Mouse (Mus musculus) large intestine, adult 2 months (tissue): ENCODE data around the gene Mapkapk2. TPM values are rescaled to one million over a fixed set of nuclear protein-coding genes. Genes with fewer than 3 reads are reported as not detected.

Experiments
- DNase-seq: peaks from one replicate; pipeline ENCODE4 v3.0.0-alpha.2; 2012; ENCODE audit warnings: low read depth, low spot score
- WGBS: fragments of 180-500 bp; shearing (Covaris S2); methylation state at CpG from one replicate; pipeline ENCODE4 v1.1.7; 2018; 5-methylcytosine and 5-hydroxymethylcytosine counted together
- polyA plus RNA-seq: library from polyadenylated mRNA; depleted of rRNA; stranded (reverse); fragments of >200 nt; gene quantifications from 2 replicates; pipeline ENCODE4 v1.2.3, GENCODE M21; 2012

Mapkapk2 gene
- polyA plus RNA-seq, 1 experiment = 66.6 TPM

DNA sequence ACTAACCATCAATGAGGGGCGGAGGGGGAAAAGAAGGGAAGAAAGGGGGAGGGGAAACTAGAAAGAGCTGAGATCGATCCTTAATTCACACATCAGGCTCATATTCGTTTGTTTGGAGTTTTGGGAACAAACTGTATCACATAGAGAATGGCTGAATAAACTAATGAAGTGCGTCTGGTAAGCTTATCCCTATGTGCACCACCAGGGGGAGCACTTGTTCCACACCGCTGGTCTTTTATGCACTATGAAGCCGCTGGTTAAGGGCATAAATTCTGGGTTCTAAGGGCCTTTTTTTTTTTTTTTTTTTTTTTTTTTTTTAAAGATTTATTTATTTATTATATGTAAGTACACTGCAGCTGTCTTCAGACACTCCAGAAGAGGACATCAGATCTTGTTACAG lies 18.3 kb upstream of the Mapkapk2 start:
- WGBS = 11% methylated on average over 6 of the region's 6 CpGs
- no peak for DNase-seq

- WGBS = 19% methylated on average over 6 of the region's 6 CpGs
- DNase-seq = no peak
These were observed 14.9 kb upstream of the Mapkapk2 start for GRCm38 (mm10) chr1:131112576-131112975.

DNA sequence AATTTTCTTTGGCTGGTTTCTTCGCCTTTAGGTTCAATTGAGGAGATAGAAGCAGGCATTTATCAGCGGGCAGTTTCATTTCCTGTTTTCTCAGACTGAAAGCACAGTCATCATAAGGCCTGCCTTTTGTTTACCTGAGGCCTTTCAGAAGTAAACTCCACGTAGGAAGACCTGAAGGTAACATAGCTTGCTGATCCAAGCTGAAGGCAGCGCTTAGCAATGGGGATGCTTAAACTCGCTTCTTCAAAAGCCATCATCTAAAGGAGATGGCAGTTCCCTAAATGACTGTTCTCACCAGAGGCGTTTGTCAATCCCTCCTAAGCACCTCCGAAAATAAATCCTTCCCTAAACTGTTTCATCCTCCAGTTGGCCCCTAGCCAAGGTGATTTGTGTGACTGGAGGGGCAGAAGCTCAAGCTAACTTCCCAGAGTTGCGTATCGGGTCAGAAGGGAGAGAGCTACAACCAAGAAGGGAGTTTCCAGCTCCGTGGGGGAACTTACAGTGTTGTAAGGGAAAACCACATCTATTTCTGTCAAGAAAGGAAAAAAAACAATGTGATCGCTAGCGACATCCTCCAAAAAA lies 13.0 kb upstream of the Mapkapk2 start:
- WGBS = 68% methylated on average over 12 of the region's 12 CpGs
- no peak for DNase-seq

- DNase-seq = no peak
- WGBS = 37% methylated on average over 10 of the region's 10 CpGs
These were observed 10.1 kb upstream of the Mapkapk2 start for GRCm38 (mm10) chr1:131107575-131108308.

GRCm38 (mm10) chr1:131103776-131104424 lies 6.3 kb upstream of the Mapkapk2 start:
- WGBS = 65% methylated on average over 10 of the region's 10 CpGs
- no peak for DNase-seq

DNA sequence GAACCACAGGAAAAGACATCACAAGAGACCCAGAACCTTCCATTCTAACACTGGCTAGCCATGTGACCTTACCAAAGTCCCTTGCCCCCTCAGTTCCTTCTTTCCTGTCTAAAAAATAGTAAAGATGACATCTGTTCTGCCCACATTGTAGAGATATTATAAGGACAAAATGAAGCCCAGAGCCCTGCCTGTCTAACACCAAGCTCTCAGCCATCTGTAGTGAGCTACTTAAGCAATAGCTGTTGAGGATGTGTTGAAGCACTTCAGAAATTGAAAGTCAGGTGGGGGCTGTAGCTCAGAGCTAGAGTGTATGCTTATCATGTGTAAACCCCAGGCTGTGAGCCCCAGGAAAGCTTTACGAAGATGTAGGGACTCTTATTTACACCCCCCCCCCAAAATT lies 3.2 kb upstream of the Mapkapk2 start:
- DNase-seq = no peak
- WGBS = 82% methylated on average over 1 of the region's 1 CpGs

GRCm38 (mm10) chr1:131096803-131097699 lies 575 bp downstream of the Mapkapk2 start:
- WGBS = under 1% methylated on average over 98 of the region's 98 CpGs
- DNase-seq = no peak

- 11% methylated on average over 9 of the region's 9 CpGs for WGBS
- no peak for DNase-seq
These were observed 1.4 kb downstream of the Mapkapk2 start for GRCm38 (mm10) chr1:131096132-131096695.

DNA sequence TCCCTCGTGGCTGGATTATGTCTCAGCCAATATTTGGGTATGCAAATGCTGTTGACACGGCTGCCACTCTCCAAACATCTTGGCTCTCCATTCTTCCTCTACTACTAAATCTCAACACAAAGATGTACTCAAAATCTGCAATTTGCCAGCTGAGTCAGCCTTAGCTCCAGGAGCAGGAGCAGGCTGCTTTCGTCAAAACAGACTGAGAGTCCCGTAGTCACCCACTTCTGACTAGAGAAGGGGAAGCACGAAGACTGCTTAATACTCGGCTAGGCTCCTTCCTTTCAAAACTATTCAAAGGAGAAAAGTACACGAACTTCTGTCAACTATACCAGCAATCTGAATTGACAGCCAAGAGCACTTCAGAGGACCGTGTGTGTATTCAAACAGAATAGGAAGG lies 2.1 kb downstream of the Mapkapk2 start:
- 15% methylated on average over 8 of the region's 8 CpGs for WGBS
- no peak for DNase-seq

DNA sequence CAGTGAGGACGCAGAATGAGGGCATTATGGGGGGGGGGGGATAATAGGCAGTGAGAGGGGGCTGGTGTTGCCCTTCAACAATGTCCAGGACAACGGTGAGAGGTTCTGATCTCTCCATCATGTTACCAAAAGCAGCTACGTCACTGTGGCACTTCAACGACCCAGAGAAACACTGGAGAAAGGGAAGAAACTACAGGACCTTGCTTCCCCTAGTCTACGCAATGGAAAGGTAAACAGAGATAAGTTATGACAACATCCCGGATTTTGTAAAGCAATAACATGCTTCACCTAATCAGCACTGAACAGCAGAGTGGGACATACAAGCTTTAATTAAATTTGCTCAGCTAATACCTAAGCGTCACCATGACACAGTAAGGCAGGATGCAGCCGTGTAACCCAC lies 3.7 kb downstream of the Mapkapk2 start:
- no peak for DNase-seq
- WGBS = 56% methylated on average over 8 of the region's 8 CpGs

- no peak for DNase-seq
- WGBS = 93% methylated on average over 3 of the region's 3 CpGs
These were observed 4.8 kb downstream of the Mapkapk2 start for GRCm38 (mm10) chr1:131092846-131093245.

GRCm38 (mm10) chr1:131092173-131092572 lies 5.5 kb downstream of the Mapkapk2 start:
- 86% methylated on average over 3 of the region's 3 CpGs for WGBS
- DNase-seq = no peak

GRCm38 (mm10) chr1:131091481-131091880 lies 6.1 kb downstream of the Mapkapk2 start:
- DNase-seq = no peak
- 76% methylated on average over 3 of the region's 3 CpGs for WGBS

- no peak for DNase-seq
- WGBS = 65% methylated on average over 4 of the region's 4 CpGs
These were observed 6.7 kb downstream of the Mapkapk2 start for GRCm38 (mm10) chr1:131090877-131091276.

DNA sequence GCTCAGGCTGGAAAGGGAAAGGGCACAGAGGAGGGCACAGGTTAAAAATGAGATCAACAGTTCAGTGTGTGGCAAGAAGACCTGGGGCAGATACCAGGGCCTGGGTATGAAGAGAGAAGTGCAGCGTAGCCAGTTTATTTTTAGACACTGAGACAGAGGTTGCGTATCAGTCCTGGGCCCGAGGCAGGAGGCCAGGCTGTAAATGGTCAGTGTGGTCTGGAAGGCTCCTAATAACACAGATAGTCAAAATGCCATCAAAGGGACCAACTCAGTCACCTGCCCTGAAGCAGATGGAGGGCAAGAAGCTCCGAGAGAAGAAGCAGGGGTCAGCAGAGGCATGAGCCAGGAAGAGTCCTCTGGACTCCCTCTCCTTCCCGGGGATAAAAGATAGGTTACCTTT lies 7.4 kb downstream of the Mapkapk2 start:
- no peak for DNase-seq
- WGBS = 56% methylated on average over 5 of the region's 5 CpGs

DNA sequence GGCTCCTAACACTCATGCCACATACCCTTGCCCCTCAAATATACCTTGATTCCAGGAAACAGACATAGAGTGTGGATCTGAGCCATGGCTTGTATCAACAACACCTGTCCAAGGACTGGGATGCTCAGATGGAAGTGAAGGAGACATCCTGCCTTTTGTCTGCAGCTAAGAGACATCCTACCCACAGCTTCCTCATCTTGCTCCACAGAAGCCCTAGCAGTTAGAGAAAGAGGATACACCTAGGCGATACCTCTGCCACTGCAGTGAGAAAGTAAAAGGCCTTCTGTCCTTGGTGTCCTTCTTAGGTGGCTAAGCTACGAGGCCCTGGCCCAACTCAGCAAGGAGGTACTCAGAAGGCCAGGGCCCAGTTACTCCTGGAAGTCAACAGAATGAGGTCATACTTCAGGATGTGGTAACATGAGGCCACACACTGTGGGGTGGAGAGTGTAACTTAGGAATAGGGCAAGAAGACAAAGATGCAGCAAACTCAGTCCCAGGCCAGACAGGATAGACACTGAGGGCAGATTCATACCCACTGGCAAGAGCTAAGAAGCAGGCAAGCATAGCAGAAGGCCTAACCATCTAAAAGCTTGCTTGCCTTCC lies 8.0 kb downstream of the Mapkapk2 start:
- 66% methylated on average over 2 of the region's 2 CpGs for WGBS
- no peak for DNase-seq

DNA sequence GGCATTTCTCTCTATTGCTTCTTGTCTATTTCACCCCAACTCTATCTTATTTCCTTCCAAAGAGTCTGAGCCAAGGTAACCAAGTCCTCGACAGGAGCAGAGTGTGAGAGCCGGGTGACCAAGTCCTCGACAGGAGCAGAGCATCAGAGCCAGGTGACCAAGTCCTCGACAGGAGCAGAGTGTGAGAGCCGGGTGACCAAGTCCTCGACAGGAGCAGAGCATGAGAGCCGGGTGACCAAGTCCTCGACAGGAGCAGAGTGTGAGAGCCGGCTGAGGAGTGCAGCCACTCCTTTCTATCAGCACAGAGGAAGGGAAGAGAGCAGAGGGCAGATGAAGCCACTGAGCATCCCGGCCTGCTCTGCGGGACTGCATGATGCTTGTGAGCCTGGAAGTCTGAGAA lies 9.1 kb downstream of the Mapkapk2 start:
- DNase-seq = no peak
- 59% methylated on average over 11 of the region's 11 CpGs for WGBS

DNA sequence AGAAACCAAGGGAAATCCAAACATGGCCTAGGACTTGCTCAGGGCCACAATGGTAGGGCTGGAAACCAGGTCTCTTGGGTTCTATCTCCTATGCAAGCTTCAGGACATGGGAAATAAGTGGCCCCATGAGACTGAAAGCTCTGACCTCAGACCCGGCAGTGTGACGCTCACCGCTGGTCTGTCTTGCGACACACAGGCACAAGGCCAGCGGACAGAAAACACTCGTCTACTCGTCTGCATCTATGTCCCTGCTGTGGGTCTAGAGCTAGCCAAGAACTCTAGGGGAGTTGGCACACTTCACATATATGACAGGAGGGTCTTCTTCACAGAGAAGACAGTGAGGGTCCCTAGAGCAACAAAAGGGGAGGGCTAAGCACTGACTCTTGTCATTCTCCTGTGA lies 10.7 kb downstream of the Mapkapk2 start:
- WGBS = 58% methylated on average over 7 of the region's 7 CpGs
- no peak for DNase-seq

GRCm38 (mm10) chr1:131085957-131086739 lies 11.5 kb downstream of the Mapkapk2 start:
- 51% methylated on average over 4 of the region's 4 CpGs for WGBS
- no peak for DNase-seq
